Mouse (Mus musculus): ENCODE measurements around the gene Kirrel. TPM values are rescaled to one million over a fixed set of nuclear protein-coding genes. Genes with fewer than 3 reads are reported as not detected.

The Kirrel gene
- total and polyA plus RNA-seq, 3 experiments, result not detected

DNA sequence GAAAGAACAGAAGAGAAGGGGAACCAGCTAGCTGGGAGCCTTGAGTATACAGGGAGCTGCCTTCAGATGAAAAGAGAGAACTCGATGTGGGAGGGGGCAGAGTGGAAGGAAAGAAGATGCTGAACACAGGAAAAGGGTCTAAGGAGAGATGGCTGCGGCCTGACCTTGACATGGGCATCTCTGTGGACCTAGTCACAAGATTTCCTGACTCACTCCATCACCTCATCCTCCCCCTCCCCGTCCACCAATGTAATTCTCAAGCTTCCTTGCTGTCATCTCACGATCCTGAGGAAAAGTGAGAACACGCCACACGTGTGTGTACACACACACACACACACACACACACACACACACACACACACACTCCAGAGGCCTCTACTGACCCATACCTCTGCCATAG, 17.2 kb downstream of the Kirrel start:
- TF ChIP-seq GATA1 (IDR thresholded peaks at IDR 0.05; ENCODE audit: low read depth, low read length) (no peak), KAT2A (conservative IDR thresholded peaks at IDR 0.05; ENCODE audit: low read depth, low read length) (no peak), TBP (IDR thresholded peaks at IDR 0.05; ENCODE audit: low read depth, low read length) (no peak), ZNF384 (IDR thresholded peaks at IDR 0.05; ENCODE audit: low read depth, low read length) (no peak), NELFE (IDR thresholded peaks at IDR 0.05; ENCODE audit: low read depth, low read length) (no peak), USF2 (IDR thresholded peaks at IDR 0.05; ENCODE audit: borderline replicate concordance in 1 of 2, insufficient read depth in 1 of 2, low read depth in 1 of 2, low read length in 2 of 2) (no peak), TAL1 (IDR thresholded peaks at IDR 0.05; ENCODE audit: low read length) (no peak), RAD21 (IDR thresholded peaks at IDR 0.05; ENCODE audit: low read depth, low read length) (no peak), CHD1 (IDR thresholded peaks at IDR 0.05; ENCODE audit: low read depth, low read length) (no peak), HCFC1 (IDR thresholded peaks at IDR 0.05; ENCODE audit: low read depth, low read length) (no peak), SMC3 (IDR thresholded peaks at IDR 0.05; ENCODE audit: low read depth, low read length) (no peak), ZKSCAN1 (IDR thresholded peaks at IDR 0.05; ENCODE audit: low read depth, low read length) (no peak), JUND (IDR thresholded peaks at IDR 0.05; ENCODE audit: low read depth, low read length) (no peak), POLR2AphosphoS2 (IDR thresholded peaks at IDR 0.05; ENCODE audit: low read length) (no peak), GABPA (IDR thresholded peaks at IDR 0.05; ENCODE audit: low read depth, low read length) (no peak), ZC3H11A (IDR thresholded peaks at IDR 0.05; ENCODE audit: low read depth, low read length) (no peak), NRF1 (IDR thresholded peaks at IDR 0.05; ENCODE audit: insufficient read depth, low read depth, low read length, poor library complexity, severe bottlenecking) (no peak)
- Histone ChIP-seq H3K27me3 (ENCODE audit: control insufficient read depth in 1 of 2, insufficient read depth in 2 of 2, low read length in 2 of 2) (no peaks in the 10 kb centered on the region), H3K4me1 (ENCODE audit: control insufficient read depth in 1 of 2, insufficient read depth in 2 of 2, low read length in 2 of 2) (no peaks in the 10 kb centered on the region), H3K79me2 (ENCODE audit: control insufficient read depth, insufficient read depth, low read length, poor library complexity) (no peaks in the 10 kb centered on the region), H3K9me3 (replicated peaks; ENCODE audit: insufficient read depth, low read length) (no peaks in the 10 kb centered on the region), H3K36me3 (ENCODE audit: control insufficient read depth in 1 of 2, insufficient read depth in 2 of 2, low read length in 2 of 2) (no peaks in the 10 kb centered on the region), H3K4me3 (ENCODE audit: control insufficient read depth in 1 of 2, insufficient read depth in 1 of 2, low read depth in 2 of 2, low read length in 2 of 2) (no peak overlapping the region), H3K27ac (ENCODE audit: control insufficient read depth, low read depth, low read length) (no peak overlapping the region), H3K9ac (ENCODE audit: control insufficient read depth, low read depth, low read length, poor library complexity, severe bottlenecking) (no peak overlapping the region)
- no peak for DNase-seq (ENCODE audit: low read depth, low spot score)

DNA sequence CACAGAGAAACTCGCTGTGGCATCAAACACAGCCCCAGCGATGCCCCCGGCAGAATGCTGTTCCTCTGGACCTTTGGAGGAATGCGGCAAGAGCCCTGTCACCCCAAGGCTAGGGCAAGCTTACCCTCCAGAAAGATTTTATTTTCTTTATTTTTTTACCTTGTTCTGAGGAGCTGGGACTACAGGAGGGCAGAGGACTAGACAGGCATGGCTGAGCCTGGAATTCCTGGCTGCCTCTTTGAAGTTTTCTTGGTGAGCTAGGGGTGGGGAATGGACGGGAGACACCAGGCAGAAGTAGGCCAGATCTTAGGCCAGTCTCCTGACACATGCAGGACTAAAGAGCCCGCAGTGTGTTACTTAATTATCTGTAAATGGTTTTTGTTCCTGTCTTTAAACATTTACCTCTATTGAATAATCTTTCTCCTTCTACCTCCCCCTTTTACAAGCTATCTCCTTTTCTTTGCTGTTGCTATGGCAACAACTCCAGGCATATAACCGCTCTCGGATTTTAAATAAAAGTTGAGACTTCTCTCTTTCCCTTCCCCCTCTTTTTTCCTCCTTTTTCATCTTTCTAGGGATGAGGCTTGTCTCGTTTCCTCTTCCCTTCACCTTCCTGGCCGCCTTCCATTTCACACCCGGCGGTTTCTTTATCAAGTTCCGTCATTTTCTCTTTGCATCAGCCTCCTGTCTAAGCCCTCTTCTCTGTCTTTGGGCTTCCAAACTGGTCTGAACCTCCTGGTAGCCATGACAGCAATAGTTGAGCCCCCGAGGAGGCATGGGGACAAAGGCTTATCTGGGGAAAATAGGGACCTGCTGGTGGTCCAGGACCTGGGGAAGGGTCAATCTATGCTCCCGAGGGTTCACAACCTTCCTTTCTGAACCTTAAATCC, 19.9 kb downstream of the Kirrel start:
- H3K36me3 ChIP-seq (ENCODE audit: control insufficient read depth in 1 of 2, insufficient read depth in 2 of 2, low read length in 2 of 2), result no peaks in the 10 kb centered on the region
- H3K9ac ChIP-seq (ENCODE audit: control insufficient read depth, low read depth, low read length, poor library complexity, severe bottlenecking), result no peak overlapping the region
- no peak overlapping the region for H3K4me3 ChIP-seq (ENCODE audit: control insufficient read depth in 1 of 2, insufficient read depth in 1 of 2, low read depth in 2 of 2, low read length in 2 of 2)
- no peaks in the 10 kb centered on the region for H3K27me3 ChIP-seq (ENCODE audit: control insufficient read depth in 1 of 2, insufficient read depth in 2 of 2, low read length in 2 of 2)
- H3K79me2 ChIP-seq (ENCODE audit: control insufficient read depth, insufficient read depth, low read length, poor library complexity), result no peaks in the 10 kb centered on the region
- no peak for DNase-seq (ENCODE audit: low read depth, low spot score)
- TF ChIP-seq ZC3H11A (IDR thresholded peaks at IDR 0.05; ENCODE audit: low read depth, low read length) (no peak), MYC (IDR thresholded peaks at IDR 0.05; ENCODE audit: low read depth, low read length) (no peak), CTCF (IDR thresholded peaks at IDR 0.05 in 2 of 3, conservative IDR thresholded peaks at IDR 0.05 in 1 of 3; ENCODE audit: control insufficient read depth in 1 of 3, insufficient read depth in 1 of 3, low read depth in 2 of 3, low read length in 3 of 3, poor library complexity in 1 of 3, severe bottlenecking in 1 of 3) (no peak), ELF1 (IDR thresholded peaks at IDR 0.05; ENCODE audit: low read depth, low read length) (no peak)
- H3K27ac ChIP-seq (ENCODE audit: control insufficient read depth, low read depth, low read length), result no peak overlapping the region
- no peaks in the 10 kb centered on the region for H3K4me1 ChIP-seq (ENCODE audit: control insufficient read depth in 1 of 2, insufficient read depth in 2 of 2, low read length in 2 of 2)
- H3K9me3 ChIP-seq (replicated peaks; ENCODE audit: insufficient read depth, low read length), result no peaks in the 10 kb centered on the region

Data from MEL (cell line).